Mouse (Mus musculus) embryonic facial prominence, embryonic 15.5 days (tissue): ENCODE measurements around the gene Slco3a1. TPM values are rescaled to one million over a fixed set of nuclear protein-coding genes. Genes with fewer than 3 reads are reported as not detected.

Experiments used
- ATAC-seq: fragments of 200-750 bp; cut with Nextera tagmentation; 2 replicates; pipeline ENCODE4 v1.8.0; 2017; ENCODE audit warnings: low read depth, moderate TSS enrichment; ENCODE audit not compliant: insufficient number of reproducible peaks, low FRiP score, low TSS enrichment
- H3K27ac ChIP-seq: fragments of 300-500 bp; sonication (generic); replicated peaks from 2 replicates; pipeline ENCODE4 v1.5.1; 2015; ENCODE audit warnings: mild to moderate bottlenecking, inconsistent platforms
- H3K27me3 ChIP-seq: fragments of 300-500 bp; sonication (generic); 2 replicates; pipeline ENCODE4 v1.6.1; 2015; ENCODE audit warnings: inconsistent platforms
- H3K36me3 ChIP-seq: fragments of 300-500 bp; sonication (generic); 2 replicates; pipeline ENCODE4 v1.6.1; 2015; ENCODE audit warnings: mild to moderate bottlenecking, inconsistent platforms
- H3K4me1 ChIP-seq: fragments of 300-500 bp; sonication (generic); 2 replicates; pipeline ENCODE4 v1.6.1; 2015; ENCODE audit warnings: inconsistent platforms
- H3K4me2 ChIP-seq: fragments of 300-500 bp; sonication (generic); replicated peaks from 2 replicates; pipeline ENCODE4 v1.6.1; 2015; ENCODE audit warnings: mild to moderate bottlenecking, inconsistent platforms
- H3K4me3 ChIP-seq: fragments of 300-500 bp; sonication (generic); replicated peaks from 2 replicates; pipeline ENCODE4 v1.5.1; 2015; ENCODE audit warnings: mild to moderate bottlenecking, inconsistent platforms
- H3K9ac ChIP-seq: fragments of 300-500 bp; sonication (generic); 2 replicates; pipeline ENCODE4 v1.6.1; 2015; ENCODE audit warnings: inconsistent platforms
- H3K9me3 ChIP-seq: fragments of 300-500 bp; sonication (generic); replicated peaks from 2 replicates; pipeline ENCODE4 v1.6.1; 2016; ENCODE audit warnings: inconsistent platforms
- WGBS: fragments of 180-500 bp; shearing (Covaris S2); methylation state at CpG from one replicate; pipeline ENCODE4 v1.1.7; 2015; 5-methylcytosine and 5-hydroxymethylcytosine counted together
- polyA plus RNA-seq: library from polyadenylated mRNA; unstranded; fragments of >200 nt; fragmentation: Nextera tagmentation; extraction: Ambion mirVana; gene quantifications from 2 replicates; pipeline ENCODE4 v1.2.1, GENCODE M21; 2015

Slco3a1 gene
- polyA plus RNA-seq, 1 experiment from 2014 or later: 20.5 TPM

GRCm38 (mm10) chr7:74505635-74506034 is 48.9 kb downstream of the Slco3a1 start:
- H3K27ac ChIP-seq: no peak overlapping the region
- 78% methylated on average over 10 of the region's 10 CpGs for WGBS
- H3K4me3 ChIP-seq: no peak overlapping the region
- no peaks in the 10 kb centered on the region for H3K4me1 ChIP-seq
- no peak overlapping the region for H3K4me2 ChIP-seq
- no peaks in the 10 kb centered on the region for H3K27me3 ChIP-seq
- 0 out of 2 replicates have a peak, but pooled peaks cover 6% of the 10 kb centered on the region for H3K36me3 ChIP-seq
- no peaks in the 10 kb centered on the region for H3K9me3 ChIP-seq
- no peak for ATAC-seq
- no peak overlapping the region for H3K9ac ChIP-seq

GRCm38 (mm10) chr7:74501187-74501586 is 53.4 kb downstream of the Slco3a1 start:
- no peaks in the 10 kb centered on the region for H3K9me3 ChIP-seq
- WGBS: 78% methylated on average over 10 of the region's 10 CpGs

GRCm38 (mm10) chr7:74499470-74499869 is 55.1 kb downstream of the Slco3a1 start:
- Histone ChIP-seq H3K36me3 (0 out of 2 replicates have a peak, but pooled peaks cover 6% of the 10 kb centered on the region), H3K4me3 (no peak overlapping the region), H3K9ac (no peak overlapping the region), H3K27ac (no peak overlapping the region), H3K4me1 (no peaks in the 10 kb centered on the region), H3K27me3 (no peaks in the 10 kb centered on the region), H3K9me3 (no peaks in the 10 kb centered on the region), H3K4me2 (no peak overlapping the region)
- 87% methylated on average over 5 of the region's 5 CpGs for WGBS
- no peak for ATAC-seq

More at GRCm38 (mm10) chr7:74501187-74501586, 53.4 kb downstream of the Slco3a1 start:
- no peaks in the 10 kb centered on the region for H3K27me3 ChIP-seq
- H3K27ac ChIP-seq: no peak overlapping the region
- no peak for ATAC-seq
- no peaks in the 10 kb centered on the region for H3K4me1 ChIP-seq
- H3K4me3 ChIP-seq: no peak overlapping the region
- 0 out of 2 replicates have a peak, but pooled peaks cover 6% of the 10 kb centered on the region for H3K36me3 ChIP-seq
- no peak overlapping the region for H3K9ac ChIP-seq
- no peak overlapping the region for H3K4me2 ChIP-seq

- Histone ChIP-seq H3K36me3 (no peaks in the 10 kb centered on the region), H3K27ac (no peak overlapping the region), H3K9ac (no peak overlapping the region), H3K4me1 (no peaks in the 10 kb centered on the region), H3K9me3 (no peaks in the 10 kb centered on the region), H3K4me3 (no peak overlapping the region), H3K4me2 (no peak overlapping the region), H3K27me3 (no peaks in the 10 kb centered on the region)
- 74% methylated on average over 4 of the region's 4 CpGs for WGBS
- no peak for ATAC-seq
These were observed 56.2 kb downstream of the Slco3a1 start for GRCm38 (mm10) chr7:74498266-74498980.

- Histone ChIP-seq H3K4me2 (no peak overlapping the region), H3K9ac (no peak overlapping the region), H3K36me3 (no peaks in the 10 kb centered on the region), H3K27ac (no peak overlapping the region), H3K27me3 (no peaks in the 10 kb centered on the region), H3K9me3 (no peaks in the 10 kb centered on the region), H3K4me3 (no peak overlapping the region), H3K4me1 (no peaks in the 10 kb centered on the region)
- no peak for ATAC-seq
- WGBS: 72% methylated on average over 2 of the region's 2 CpGs
These were observed 57.4 kb downstream of the Slco3a1 start for GRCm38 (mm10) chr7:74497203-74497602.

GRCm38 (mm10) chr7:74495451-74495850 is 59.1 kb downstream of the Slco3a1 start:
- H3K9me3 ChIP-seq: no peaks in the 10 kb centered on the region
- no peak overlapping the region for H3K4me2 ChIP-seq
- H3K9ac ChIP-seq: no peak overlapping the region
- 93% methylated on average over 2 of the region's 2 CpGs for WGBS
- no peaks in the 10 kb centered on the region for H3K36me3 ChIP-seq
- no peaks in the 10 kb centered on the region for H3K4me1 ChIP-seq
- no peak overlapping the region for H3K27ac ChIP-seq
- H3K4me3 ChIP-seq: no peak overlapping the region
- no peaks in the 10 kb centered on the region for H3K27me3 ChIP-seq
- ATAC-seq: no peak

- H3K27ac ChIP-seq: no peak overlapping the region
- H3K4me1 ChIP-seq: no peaks in the 10 kb centered on the region
- H3K4me2 ChIP-seq: no peak overlapping the region
- no peaks in the 10 kb centered on the region for H3K9me3 ChIP-seq
- no peaks in the 10 kb centered on the region for H3K36me3 ChIP-seq
- H3K4me3 ChIP-seq: no peak overlapping the region
- H3K27me3 ChIP-seq: no peaks in the 10 kb centered on the region
- no peak for ATAC-seq
- H3K9ac ChIP-seq: no peak overlapping the region
- 55% methylated on average over 1 of the region's 1 CpGs for WGBS
These were observed 60.8 kb downstream of the Slco3a1 start for GRCm38 (mm10) chr7:74493775-74494174.

GRCm38 (mm10) chr7:74491683-74492355 is 62.8 kb downstream of the Slco3a1 start:
- no peak overlapping the region for H3K4me2 ChIP-seq
- H3K9ac ChIP-seq: no peak overlapping the region
- 67% methylated on average over 9 of the region's 9 CpGs for WGBS
- H3K4me1 ChIP-seq: no peaks in the 10 kb centered on the region
- H3K4me3 ChIP-seq: no peak overlapping the region
- H3K36me3 ChIP-seq: no peaks in the 10 kb centered on the region
- no peaks in the 10 kb centered on the region for H3K27me3 ChIP-seq
- no peak overlapping the region for H3K27ac ChIP-seq
- no peak for ATAC-seq
- no peaks in the 10 kb centered on the region for H3K9me3 ChIP-seq

GRCm38 (mm10) chr7:74488141-74488540 is 66.4 kb downstream of the Slco3a1 start:
- no peaks in the 10 kb centered on the region for H3K9me3 ChIP-seq
- H3K27me3 ChIP-seq: no peaks in the 10 kb centered on the region
- H3K4me1 ChIP-seq: no peaks in the 10 kb centered on the region
- H3K4me3 ChIP-seq: no peak overlapping the region
- peak; percentile 57; the same call in 1 of the 2 replicates for ATAC-seq
- H3K27ac ChIP-seq: no peak overlapping the region
- no peak overlapping the region for H3K9ac ChIP-seq
- H3K4me2 ChIP-seq: no peak overlapping the region
- no peaks in the 10 kb centered on the region for H3K36me3 ChIP-seq
- 85% methylated on average over 3 of the region's 3 CpGs for WGBS

- Histone ChIP-seq H3K9ac (no peak overlapping the region), H3K27me3 (no peaks in the 10 kb centered on the region), H3K27ac (no peak overlapping the region), H3K4me1 (no peaks in the 10 kb centered on the region), H3K36me3 (no peaks in the 10 kb centered on the region), H3K4me2 (no peak overlapping the region), H3K4me3 (no peak overlapping the region), H3K9me3 (no peaks in the 10 kb centered on the region)
- 0 out of 2 replicates have a peak, but pooled peaks have one; percentile 39 for ATAC-seq
- 76% methylated on average over 3 of the region's 3 CpGs for WGBS
These were observed 66.9 kb downstream of the Slco3a1 start for GRCm38 (mm10) chr7:74487727-74488126.

GRCm38 (mm10) chr7:74486083-74486482 is 68.5 kb downstream of the Slco3a1 start:
- ATAC-seq: no peak

More at GRCm38 (mm10) chr7:74486083-74486482, 68.5 kb downstream of the Slco3a1 start:
- no peaks in the 10 kb centered on the region for H3K36me3 ChIP-seq
- no peak overlapping the region for H3K4me2 ChIP-seq
- no peaks in the 10 kb centered on the region for H3K27me3 ChIP-seq
- no peak overlapping the region for H3K9ac ChIP-seq
- no peaks in the 10 kb centered on the region for H3K9me3 ChIP-seq
- WGBS: 89% methylated on average over 4 of the region's 4 CpGs
- 0 out of 2 replicates have a peak, but pooled peaks cover under 1% of the 10 kb centered on the region for H3K4me1 ChIP-seq
- no peak overlapping the region for H3K4me3 ChIP-seq
- H3K27ac ChIP-seq: no peak overlapping the region
